In the genomic region with DNA sequence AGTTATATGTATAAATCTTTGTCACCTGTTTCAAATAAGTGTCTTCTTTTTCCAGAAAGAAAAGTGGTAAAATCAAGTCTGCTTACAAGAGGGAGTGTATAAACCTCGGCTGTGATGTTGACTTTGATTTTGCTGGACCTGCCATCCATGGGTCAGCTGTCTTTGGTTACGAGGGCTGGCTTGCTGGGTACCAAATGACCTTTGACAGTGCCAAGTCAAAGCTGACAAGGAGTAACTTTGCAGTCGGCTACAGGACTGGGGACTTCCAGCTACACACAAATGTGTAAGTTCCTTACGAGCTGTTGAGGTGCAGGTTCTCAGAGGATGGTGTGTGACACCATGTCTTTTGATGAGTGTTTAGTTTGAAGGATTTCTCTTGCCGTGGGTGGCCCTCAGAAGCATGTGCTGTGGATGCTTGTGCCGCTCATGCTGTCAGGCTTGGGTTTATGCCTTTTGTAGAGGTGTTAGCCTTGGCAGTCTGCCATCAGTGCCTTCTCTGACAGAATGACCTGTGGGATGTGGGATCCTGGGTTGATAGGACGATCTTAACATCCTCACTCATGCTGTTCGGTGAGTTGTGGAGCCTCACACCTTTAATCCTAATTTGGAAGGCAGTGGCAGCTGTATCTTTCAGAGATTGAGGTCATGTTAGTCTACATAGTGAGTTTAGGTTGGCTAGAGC, we compare ENCODE assay signal across 22 mouse cellular contexts. TPM values are rescaled to one million over a fixed set of nuclear protein-coding genes. Genes with fewer than 3 reads are reported as not detected.
DNase-seq lines count a peak whose midpoint lies in the region; ATAC-seq and TF ChIP-seq lines count a peak whose summit lies in the region.
"Had no signal": no experiment of that assay in that cellular context is flagged by ENCODE, and none has a peak within 500 bp of the region (broad histone marks: within the 10 kb centered on the region; RNA-seq: fewer than 3 reads in every experiment).

No protein-coding gene starts in this region.

- TF ChIP-seq POLR2A in myocyte (IDR thresholded peaks at IDR 0.05; ENCODE audit: insufficient read length, low read depth): peak; percentile 15

- H3ac ChIP-seq in myocyte (ENCODE audit: control insufficient read depth, insufficient read length): no peak overlapping the region

- no peaks in the 10 kb centered on the region for H3K9me3 ChIP-seq in heart, embryonic 11.5 days (replicated peaks; ENCODE audit: control insufficient read depth, low read length)
- H3K9me3 ChIP-seq: forebrain, embryonic 10.5 days; forebrain, embryonic 13.5 days; heart, embryonic 10.5 days; hindbrain, embryonic 12.5 days; hindbrain, embryonic 15.5 days had no signal

- H3K4me2 ChIP-seq in heart, embryonic 11.5 days: no peak overlapping the region
- no peak overlapping the region for H3K4me2 ChIP-seq in myocyte (ENCODE audit: low read depth)
- H3K4me2 ChIP-seq: forebrain, embryonic 13.5 days; hindbrain, embryonic 12.5 days; hindbrain, embryonic 15.5 days had no signal

- TF ChIP-seq CTCF in gastrocnemius, adult 2 months (IDR thresholded peaks at IDR 0.05): no peak

- intact Hi-C loops in gastrocnemius, adult 2 months (cut with DNase I): no loop called here
- intact Hi-C loops in gastrocnemius, postnatal 36 days (cut with DNase I): no loop called here
- intact Hi-C loops in heart, postnatal 10 days (cut with DNase I): no loop called here

- ATAC-seq in heart, embryonic 11.5 days (replicated peaks; ENCODE audit: insufficient number of reproducible peaks, low FRiP score, low TSS enrichment): no peak
- ATAC-seq: CD4-positive, CD25-positive, alpha-beta regulatory T cell, adult 4 months; forebrain, embryonic 13.5 days; forebrain, embryonic 16.5 days; intestine, postnatal 0 days had no signal

- H3K27ac ChIP-seq in gastrocnemius, adult 2 months: peak overlapping the region; percentile 83
- no peak overlapping the region for H3K27ac ChIP-seq in heart, embryonic 11.5 days (ENCODE audit: low read depth, low read length)
- H3K27ac ChIP-seq: forebrain, embryonic 10.5 days; forebrain, embryonic 13.5 days; heart, adult 2 months; heart, embryonic 10.5 days; hindbrain, embryonic 12.5 days; hindbrain, embryonic 15.5 days had no signal

- DNase-seq in gastrocnemius, adult 2 months: peak; percentile 59
- DNase-seq in gastrocnemius, postnatal 36 days: no peak
- peak; percentile 91 for DNase-seq in heart, adult 11 months
- DNase-seq in heart, postnatal 4 days: peak; percentile 47
- DNase-seq in heart, postnatal 10 days: no peak
- no peak for DNase-seq in urinary bladder, postnatal 10 days (ENCODE audit: low spot score)
- DNase-seq: adrenal gland, adult 2 months; adrenal gland, postnatal 14 days; cerebellum, adult 11 months; cerebellum, adult 9-11 months; heart, adult 2 months; kidney, adult 2 months had no signal

- no peaks in the 10 kb centered on the region for H3K27me3 ChIP-seq in heart, embryonic 11.5 days (ENCODE audit: control insufficient read depth, insufficient read depth, low read length)
- H3K27me3 ChIP-seq in myocyte (ENCODE audit: control insufficient read depth, insufficient read depth, insufficient read length): no peaks in the 10 kb centered on the region
- H3K27me3 ChIP-seq: forebrain, embryonic 13.5 days; hindbrain, embryonic 12.5 days; hindbrain, embryonic 15.5 days had no signal

- peaks cover 62% of the 10 kb centered on the region for H3K36me3 ChIP-seq in heart, embryonic 11.5 days (ENCODE audit: control insufficient read depth, insufficient read depth, low read length)
- H3K36me3 ChIP-seq in myocyte (ENCODE audit: control insufficient read depth, insufficient read depth): peaks cover 72% of the 10 kb centered on the region

- no peak overlapping the region for H3K9ac ChIP-seq in heart, embryonic 11.5 days (ENCODE audit: low read depth, low read length)
- H3K9ac ChIP-seq: forebrain, embryonic 13.5 days; hindbrain, embryonic 12.5 days; hindbrain, embryonic 15.5 days had no signal

- H3K4me3 ChIP-seq in gastrocnemius, adult 2 months: peak overlapping the region; percentile 45
- H3K4me3 ChIP-seq in heart, embryonic 11.5 days (ENCODE audit: low read depth, low read length): no peak overlapping the region
- H3K4me3 ChIP-seq in myocyte: no peak overlapping the region
- H3K4me3 ChIP-seq: forebrain, embryonic 10.5 days; forebrain, embryonic 13.5 days; heart, adult 2 months; heart, embryonic 10.5 days; hindbrain, embryonic 12.5 days; hindbrain, embryonic 15.5 days had no signal

- 55% methylated on average over 8 of the region's 8 CpGs for WGBS in heart, embryonic 11.5 days (ENCODE audit: insufficient replicate concordance)

- peaks cover 25% of the 10 kb centered on the region for H3K4me1 ChIP-seq in heart, embryonic 11.5 days (ENCODE audit: control insufficient read depth, insufficient read depth, low read length)

- peaks cover 60% of the 10 kb centered on the region for H3K79me2 ChIP-seq in myocyte (ENCODE audit: control insufficient read depth, insufficient read depth)

TF ChIP-seq in myocyte, 11 proteins besides CTCF, POLR2A, EP300 and RAD21:
- no peak for TF ChIP-seq MYOG (IDR thresholded peaks at IDR 0.05; ENCODE audit: control insufficient read depth in 1 of 3, insufficient read depth in 1 of 3, insufficient read length in 2 of 3, low read depth in 2 of 3)
- TF ChIP-seq CEBPB (IDR thresholded peaks at IDR 0.05; ENCODE audit: insufficient read depth, poor library complexity, severe bottlenecking): no peak
- no peak for TF ChIP-seq MAX (IDR thresholded peaks at IDR 0.05; ENCODE audit: low read depth)
- TF ChIP-seq TCF3 (IDR thresholded peaks at IDR 0.05; ENCODE audit: insufficient read length, low read depth): no peak
- no peak for TF ChIP-seq POLR2AphosphoS2 (IDR thresholded peaks at IDR 0.05; ENCODE audit: insufficient read length, low read depth)
- TF ChIP-seq USF1 (IDR thresholded peaks at IDR 0.05; ENCODE audit: low read depth): no peak
- no peak for TF ChIP-seq E2F4 (IDR thresholded peaks at IDR 0.05; ENCODE audit: insufficient read depth)
- TF ChIP-seq SRF (IDR thresholded peaks at IDR 0.05; ENCODE audit: control insufficient read depth, insufficient read length, low read depth): no peak
- no peak for TF ChIP-seq MYOD1 (IDR thresholded peaks at IDR 0.05; ENCODE audit: control insufficient read depth in 1 of 3, insufficient read length in 2 of 3, low read depth in 2 of 3)
- no peak for TF ChIP-seq REST (IDR thresholded peaks at IDR 0.05; ENCODE audit: insufficient read depth, insufficient read length)
- TF ChIP-seq TCF12 (IDR thresholded peaks at IDR 0.05; ENCODE audit: insufficient read depth, poor library complexity, severe bottlenecking): no peak

RNA-seq across cellular contexts. Expression of gene Comtd1, which starts 10.3 kb away (rescaled TPM):
- 10 to 100 TPM in 1 of 2 experiments, 1 to 10 TPM in 1; 8.8 to 13.0 TPM for total RNA-seq in gastrocnemius, adult 2 months (2021)
- total RNA-seq in gastrocnemius, postnatal 36 days (2021): 10 to 100 TPM in 1 of 2 experiments, 1 to 10 TPM in 1; 6.9 to 10.4 TPM
- 38.6 and 44.5 TPM in 2 replicates for polyA plus RNA-seq in heart, embryonic 11.5 days (2014; fragmentation: Nextera tagmentation; extraction: Ambion mirVana)
- 10 to 100 TPM; 16.9 to 25.9 TPM for total RNA-seq in heart, postnatal 4 days (2021)
- 10 to 100 TPM in 1 of 2 experiments, 1 to 10 TPM in 1; 8.8 to 10.3 TPM for total RNA-seq in heart, postnatal 10 days (2021)
- polyA plus RNA-seq in myocyte (2012; fragmentation: generic; extraction: Trizol): 47.1 TPM

RNA-seq across cellular contexts. Expression of gene Vdac2, which starts 13.4 kb away (rescaled TPM):
- 100 to 1,000 TPM; 320 to 332 TPM for total RNA-seq in gastrocnemius, adult 2 months (2021)
- total RNA-seq in gastrocnemius, postnatal 36 days (2021): 100 to 1,000 TPM; 278 to 305 TPM
- polyA plus RNA-seq in heart, embryonic 11.5 days (2014; fragmentation: Nextera tagmentation; extraction: Ambion mirVana): 434 and 456 TPM in 2 replicates
- total RNA-seq in heart, postnatal 4 days (2021): 100 to 1,000 TPM; 606 to 622 TPM
- total RNA-seq in heart, postnatal 10 days (2021): 100 to 1,000 TPM; 544 to 567 TPM
- 314 TPM for polyA plus RNA-seq in myocyte (2012; fragmentation: generic; extraction: Trizol)

Comparison
In these comparisons a context has a peak if more than half of its experiments do, and no peak if none do; other contexts are left out.
1. DNase-seq: peak in gastrocnemius, adult 2 months (single experiment), heart, adult 11 months (single experiment) and heart, postnatal 4 days (single experiment); none in gastrocnemius, postnatal 36 days (0 of 2), heart, postnatal 10 days (0 of 2) and urinary bladder, postnatal 10 days (single experiment).